Mouse (Mus musculus) urinary bladder, postnatal 25 days (tissue): ENCODE data around the gene Fbxl21.

ENCODE experiments used
- DNase-seq: peaks from one replicate; pipeline ENCODE4 v3.0.0; 2022; ENCODE audit warnings: low spot score

Fbxl21 gene

GRCm38 (mm10) chr13:56522081-56522820 lies at the start of gene Fbxl21:
TSS of gene Fbxl21 (plus strand) at chr13:56522472.
- DNase-seq, result peak; percentile 93

DNA sequence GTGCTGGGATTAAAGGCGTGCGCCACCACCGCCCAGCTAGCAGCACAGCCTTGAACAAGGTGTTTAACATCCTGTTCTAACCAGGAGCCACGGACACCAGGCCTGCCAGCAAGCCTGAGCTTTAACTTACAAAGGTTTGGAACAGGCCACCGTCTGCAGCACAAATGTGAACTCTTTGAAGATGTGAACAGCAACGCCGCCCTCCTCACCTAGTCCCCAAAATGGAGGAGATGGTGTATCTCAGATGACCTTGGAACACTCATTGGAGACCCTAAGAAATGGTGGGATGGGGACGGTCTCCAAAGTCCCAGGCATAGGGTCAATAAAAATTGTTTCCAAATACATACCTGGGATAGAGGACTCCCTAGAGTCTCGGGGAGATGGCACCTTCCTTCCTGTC lies 49.6 kb upstream of the Fbxl21 start:
- no peak for DNase-seq

DNA sequence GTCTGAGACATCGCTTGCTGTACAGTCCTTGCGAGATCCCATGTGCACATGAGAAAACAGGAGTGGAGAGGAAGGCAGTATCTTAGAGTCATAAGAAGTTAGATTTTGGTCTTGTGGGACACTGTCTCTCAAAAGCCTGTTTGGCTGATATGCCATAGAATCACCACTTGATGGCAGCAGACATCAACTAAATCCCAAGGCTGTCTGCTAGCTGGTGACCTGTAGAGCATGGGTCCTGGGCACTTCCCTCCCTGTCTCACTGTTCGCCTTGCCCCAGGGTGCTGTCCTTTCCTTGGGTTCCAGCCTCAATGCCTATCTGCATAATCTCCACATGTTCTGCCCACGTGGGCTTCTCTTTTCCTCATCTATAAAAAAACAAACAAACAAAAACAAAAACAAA lies 46.9 kb upstream of the Fbxl21 start:
- no peak for DNase-seq

GRCm38 (mm10) chr13:56476790-56477189 lies 45.5 kb upstream of the Fbxl21 start:
- no peak for DNase-seq

- DNase-seq, result no peak
Observed at GRCm38 (mm10) chr13:56477271-56477670, 45.0 kb upstream of the Fbxl21 start.

GRCm38 (mm10) chr13:56478027-56478426 lies 44.2 kb upstream of the Fbxl21 start:
- no peak for DNase-seq

DNA sequence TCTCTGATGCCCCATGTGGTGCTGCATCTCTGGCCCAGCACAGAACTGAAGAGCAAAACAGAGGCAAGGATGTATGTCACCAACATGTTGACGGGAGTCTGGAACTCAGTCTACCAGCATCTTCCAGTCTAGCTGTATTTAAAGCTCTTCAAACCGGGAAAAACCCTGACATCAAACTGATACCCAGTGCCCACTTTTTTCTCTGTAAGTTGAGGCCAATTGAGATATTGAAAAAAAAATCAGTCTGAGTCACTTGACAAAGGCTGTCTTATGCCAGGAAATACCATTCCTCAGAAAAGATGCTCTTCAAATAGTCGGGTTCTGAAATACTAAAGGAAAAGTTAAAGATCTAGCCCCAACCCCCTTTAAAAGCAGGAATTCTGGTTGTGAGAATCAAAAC lies 40.1 kb upstream of the Fbxl21 start, which contains the start of gene Il9:
Il9 (minus strand) TSS at position 101 of the 400 bp plus-strand sequence.
- DNase-seq, result no peak

- DNase-seq, result no peak
Observed at GRCm38 (mm10) chr13:56488012-56488411, 34.3 kb upstream of the Fbxl21 start.

DNA sequence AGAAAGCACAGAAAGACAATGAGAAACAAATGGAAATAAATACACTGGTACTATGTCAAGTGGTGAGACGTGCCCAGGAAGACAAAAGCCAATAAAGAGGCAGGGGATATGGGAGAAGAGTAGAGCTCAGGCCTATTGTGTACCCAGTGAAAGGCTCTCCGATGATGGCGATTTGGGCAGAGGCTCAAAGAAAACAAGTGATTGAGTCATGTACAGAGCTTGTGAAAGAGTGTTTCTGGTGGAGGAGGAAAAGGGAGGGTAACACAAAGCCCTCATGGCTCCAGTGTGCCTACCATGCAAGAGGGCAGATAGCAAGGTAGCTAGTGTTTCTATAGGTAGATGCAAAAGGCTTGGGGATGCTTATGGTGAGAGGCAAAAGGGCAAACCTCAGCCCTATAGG lies 27.8 kb upstream of the Fbxl21 start:
- no peak for DNase-seq

GRCm38 (mm10) chr13:56500132-56500531 lies 22.1 kb upstream of the Fbxl21 start:
- DNase-seq, result no peak

DNA sequence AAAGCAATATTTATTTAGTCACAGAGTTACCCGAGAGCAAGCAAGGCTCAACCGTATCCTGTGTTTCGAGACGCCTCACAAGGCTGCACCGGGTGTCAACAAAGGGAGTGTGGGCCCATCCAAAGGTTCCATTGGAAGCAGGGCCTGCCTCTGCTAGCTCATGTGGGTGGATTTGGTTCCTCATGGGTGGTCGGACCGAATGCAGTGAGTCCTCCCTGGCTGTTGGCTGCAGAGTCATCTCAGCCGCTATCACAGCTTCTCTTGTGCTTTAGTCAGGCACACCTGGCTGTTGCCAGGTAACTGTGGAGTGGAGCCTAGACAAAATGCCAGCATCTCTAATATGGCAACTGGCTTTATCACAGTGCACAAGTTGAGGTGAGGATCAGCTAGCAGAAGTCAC lies 21.6 kb upstream of the Fbxl21 start:
- DNase-seq, result no peak

GRCm38 (mm10) chr13:56501866-56502420 lies 20.3 kb upstream of the Fbxl21 start:
- no peak for DNase-seq

- no peak for DNase-seq
Observed at GRCm38 (mm10) chr13:56506871-56507496, 15.3 kb upstream of the Fbxl21 start.

DNA sequence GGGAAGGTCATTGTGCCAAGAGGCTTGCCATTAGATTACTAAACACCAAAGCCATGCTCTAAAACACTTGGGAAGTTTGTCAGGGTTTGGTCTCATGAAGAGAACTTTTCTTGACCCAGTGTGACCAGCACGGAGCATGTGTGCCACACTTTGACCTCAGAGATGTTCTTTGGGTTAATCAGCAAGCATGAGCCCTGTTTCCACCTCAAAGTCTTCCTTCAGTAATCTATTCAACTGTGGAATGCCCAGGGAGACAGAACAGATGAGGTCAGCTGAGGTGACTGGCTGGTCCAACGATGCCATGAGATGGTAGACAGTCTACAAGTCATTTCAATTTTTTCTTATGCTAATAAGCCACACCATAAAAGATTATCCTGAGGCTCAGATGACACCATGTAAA lies 12.5 kb upstream of the Fbxl21 start:
- DNase-seq, result no peak

DNA sequence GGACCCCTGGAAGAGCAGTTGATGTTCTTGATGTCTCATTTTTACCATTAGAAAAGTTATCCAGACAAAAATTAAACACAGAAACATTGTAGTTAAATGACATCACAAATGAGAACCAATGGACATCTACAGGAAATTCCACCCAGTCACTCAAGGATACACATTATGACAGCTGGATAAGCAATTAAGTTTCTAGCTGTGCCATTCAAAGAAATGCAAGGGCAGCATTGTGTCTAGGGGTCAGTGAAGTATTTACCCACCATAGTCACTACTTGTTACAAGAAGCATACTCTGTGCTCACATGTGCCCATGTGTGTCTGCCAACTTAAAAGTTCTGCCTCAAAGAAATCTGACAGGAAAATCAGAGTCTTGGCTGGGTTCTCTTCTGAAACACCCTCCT lies 8.7 kb upstream of the Fbxl21 start:
- DNase-seq, result no peak

GRCm38 (mm10) chr13:56516311-56516710 lies 6.0 kb upstream of the Fbxl21 start:
- DNase-seq, result no peak

DNA sequence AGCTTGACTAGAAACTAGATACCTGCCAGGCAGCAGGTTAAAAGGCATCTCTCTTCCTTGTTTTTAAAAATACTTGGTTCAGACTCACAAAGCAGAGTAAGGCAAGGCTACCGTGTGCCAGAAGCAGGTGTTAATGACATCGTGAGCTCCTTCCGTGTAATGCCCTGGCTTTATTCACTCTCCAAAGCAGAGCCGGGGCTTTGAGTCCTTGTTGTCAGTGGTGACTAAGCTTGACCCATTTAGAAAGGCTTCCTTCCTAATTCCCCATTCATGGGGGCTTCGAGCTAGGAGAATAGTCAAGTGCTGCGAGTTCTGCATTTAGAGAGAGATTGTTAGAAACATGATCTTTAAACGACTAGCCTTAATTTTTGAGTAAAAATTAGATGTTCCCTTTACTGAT lies 5.5 kb upstream of the Fbxl21 start:
- DNase-seq, result no peak

DNA sequence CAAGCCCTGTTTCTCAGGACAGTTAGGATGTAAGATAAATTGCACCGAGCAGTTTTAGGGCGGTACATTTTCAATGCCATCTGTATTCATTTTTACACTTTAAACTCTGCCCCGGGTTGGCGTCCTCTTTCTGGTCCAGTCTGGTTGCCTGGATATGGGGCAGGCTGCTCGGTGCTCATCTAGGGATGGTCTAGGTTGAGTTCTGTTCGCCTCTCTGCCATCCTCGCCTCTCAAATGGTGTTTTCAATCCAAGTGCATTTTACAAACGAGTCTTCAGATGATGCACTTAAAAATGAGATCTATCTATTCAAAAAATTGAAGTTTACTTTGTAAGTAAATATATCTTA lies 522 bp downstream of the Fbxl21 start:
- no peak for DNase-seq

DNA sequence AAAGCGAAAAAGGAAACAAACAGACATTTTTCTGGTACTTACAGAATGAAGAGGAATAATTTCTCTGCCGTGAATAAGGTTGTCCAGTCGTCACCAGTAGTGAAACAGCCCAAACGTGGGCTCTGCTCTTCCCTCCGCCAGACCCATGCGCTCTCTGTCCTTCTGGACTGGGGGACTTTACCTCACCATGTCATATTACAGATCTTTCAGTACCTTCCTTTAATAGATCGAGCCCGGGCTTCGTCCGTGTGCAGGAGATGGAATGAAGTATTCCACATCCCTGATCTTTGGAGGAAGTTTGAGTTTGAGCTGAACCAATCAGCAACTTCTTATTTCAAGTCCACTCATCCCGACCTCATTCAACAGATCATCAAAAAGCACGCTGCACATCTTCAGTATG lies 4.6 kb downstream of the Fbxl21 start:
- no peak for DNase-seq

GRCm38 (mm10) chr13:56527846-56528245 lies 5.6 kb downstream of the Fbxl21 start:
- no peak for DNase-seq

GRCm38 (mm10) chr13:56528281-56528680 lies 6.0 kb downstream of the Fbxl21 start:
- DNase-seq, result no peak

DNA sequence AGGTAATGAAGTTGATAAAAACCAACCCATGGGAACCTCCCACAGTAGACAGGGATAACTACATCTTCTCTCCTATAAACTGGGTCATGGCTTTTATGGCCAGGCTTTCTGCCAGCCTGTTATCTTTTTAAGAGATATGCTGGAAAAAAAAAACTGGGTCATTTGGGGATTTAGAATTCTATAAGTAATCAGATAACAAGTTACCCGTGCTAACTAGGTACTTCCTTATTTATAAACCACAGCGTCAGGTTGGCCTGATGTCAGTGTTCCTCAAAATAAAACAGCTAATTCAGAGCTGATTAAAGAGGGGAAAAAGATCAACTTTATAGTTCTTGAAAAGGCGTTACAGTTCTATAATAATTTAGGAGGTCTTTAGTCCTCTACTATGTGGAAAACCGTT lies 6.8 kb downstream of the Fbxl21 start:
- no peak for DNase-seq

- no peak for DNase-seq
Observed at GRCm38 (mm10) chr13:56529685-56530084, 7.4 kb downstream of the Fbxl21 start.

GRCm38 (mm10) chr13:56534931-56535330 lies 12.7 kb downstream of the Fbxl21 start:
- no peak for DNase-seq
